21 mouse cellular contexts compared by ENCODE assay signal in the genomic region with DNA sequence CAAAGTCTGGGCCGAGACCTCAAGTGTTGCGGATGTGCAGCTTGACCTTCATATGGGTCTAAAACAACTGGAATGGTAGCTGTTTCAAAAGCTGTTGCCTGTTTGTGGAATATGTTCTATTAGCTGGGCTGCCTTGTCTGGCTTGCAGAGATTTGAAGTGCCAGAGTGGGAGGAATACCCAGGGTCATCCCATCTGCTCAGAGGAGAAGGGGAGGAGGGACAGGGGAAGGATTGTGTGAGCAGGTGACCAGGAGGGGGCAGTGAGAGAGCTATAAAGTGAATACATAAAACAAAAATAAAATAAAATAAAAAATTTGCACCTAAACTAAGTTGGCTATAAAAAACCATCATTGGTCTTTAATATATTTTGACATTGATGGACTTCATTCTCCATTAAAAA.
A peak's percentile ranks its signal among the peaks of the same experiment; 100 is the strongest.
DNase-seq lines count a peak whose midpoint lies in the region; TF ChIP-seq lines count a peak whose summit lies in the region.
"Had no signal": no experiment of that assay in that cellular context is flagged by ENCODE, and none has a peak within 500 bp of the region (broad histone marks: within the 10 kb centered on the region; RNA-seq: fewer than 3 reads in every experiment).

No protein-coding gene starts in this region.

- no peaks in the 10 kb centered on the region for H3K36me3 ChIP-seq in heart, adult 2 months (ENCODE audit: control insufficient read depth, insufficient read depth, low read length)
- H3K36me3 ChIP-seq: forebrain, embryonic 10.5 days; heart, embryonic 13.5 days; hindbrain, embryonic 13.5 days had no signal

- WGBS in heart, adult 2 months = 87% methylated on average over 2 of the region's 2 CpGs

- H3K9ac ChIP-seq in heart, adult 2 months (ENCODE audit: low read depth, low read length) = no peak overlapping the region
- H3K9ac ChIP-seq: forebrain, embryonic 13.5 days; heart, embryonic 13.5 days; hindbrain, embryonic 13.5 days had no signal

- intact Hi-C loops in heart, adult 2 months (cut with DNase I) = no loop called here
- intact Hi-C loops in heart, postnatal 10 days (cut with DNase I) = no loop called here

- H3K4me3 ChIP-seq in heart, adult 2 months = no peak overlapping the region
- H3K4me3 ChIP-seq: forebrain, embryonic 10.5 days; forebrain, embryonic 13.5 days; heart, embryonic 13.5 days; hindbrain, embryonic 13.5 days had no signal

- no peak for TF ChIP-seq POLR2A in heart, adult 2 months (IDR thresholded peaks at IDR 0.05; ENCODE audit: insufficient read depth, low read depth, low read length)

- DNase-seq in cerebellum, postnatal 10 days = peak; percentile 60 to 68
- no peak for DNase-seq in cerebellum, adult 11-12 months
- DNase-seq in heart, adult 2 months = no peak
- DNase-seq in heart, postnatal 10 days = no peak
- DNase-seq in 3T3-L1 (ENCODE audit: low read depth, low spot score) (peak; percentile 40), NIH3T3 (ENCODE audit: low read depth) (peak; percentile 13)
- DNase-seq in spleen, postnatal 10 days (ENCODE audit: low spot score in 2 of 2) = no peak
- DNase-seq in right cerebral cortex, postnatal 25 days = no peak
- DNase-seq: adrenal gland, adult 2 months; adrenal gland, postnatal 14 days; B cell, adult 2 months; cerebellum, adult 18-20 months; cerebellum, adult 9-10 months; gastrocnemius, postnatal 10 days; gastrocnemius, postnatal 36 days; kidney, adult 18-20 months had no signal

- no peak overlapping the region for H3K27ac ChIP-seq in heart, adult 2 months
- H3K27ac ChIP-seq: forebrain, embryonic 10.5 days; forebrain, embryonic 13.5 days; heart, embryonic 13.5 days; hindbrain, embryonic 13.5 days; hindbrain, postnatal 0 days had no signal

- no peaks in the 10 kb centered on the region for H3K79me2 ChIP-seq in heart, adult 2 months (replicated peaks; ENCODE audit: control insufficient read depth, insufficient read depth, low read length)

- H3K4me1 ChIP-seq in heart, adult 2 months (ENCODE audit: control insufficient read depth, insufficient read depth, low read length) = no peaks in the 10 kb centered on the region
- H3K4me1 ChIP-seq: forebrain, embryonic 10.5 days; forebrain, embryonic 13.5 days; heart, embryonic 13.5 days; hindbrain, embryonic 13.5 days had no signal

- peak; percentile 18; the same call in 1 of the 2 replicates for TF ChIP-seq CTCF in heart, adult 2 months (IDR thresholded peaks at IDR 0.05)

- H3K27me3 ChIP-seq in heart, adult 2 months (ENCODE audit: control insufficient read depth, insufficient read depth, low read length) = no peaks in the 10 kb centered on the region
- H3K27me3 ChIP-seq: forebrain, embryonic 13.5 days; heart, embryonic 13.5 days; hindbrain, embryonic 13.5 days had no signal

- TF ChIP-seq EP300 in heart, adult 2 months (IDR thresholded peaks at IDR 0.05; ENCODE audit: insufficient read depth, low read depth, low read length) = no peak

Comparison
In these comparisons a context has a peak if more than half of its experiments do, and no peak if none do; other contexts are left out.
1. DNase-seq: peak in cerebellum, postnatal 10 days (2 of 2), 3T3-L1 (single experiment) and NIH3T3 (single experiment); none in cerebellum, adult 11-12 months (single experiment), heart, adult 2 months (0 of 2), heart, postnatal 10 days (0 of 2), spleen, postnatal 10 days (0 of 2) and right cerebral cortex, postnatal 25 days (single experiment).